Mouse (Mus musculus) thymus, postnatal 0 days (tissue): ENCODE results near the gene Armc12. TPM values are rescaled to one million over a fixed set of nuclear protein-coding genes. Genes with fewer than 3 reads are reported as not detected.
A peak's percentile ranks its signal among the peaks of the same experiment; 100 is the strongest.

Source experiments
- DNase-seq: peaks from one replicate; pipeline ENCODE4 v3.0.0-alpha.2; 2015; ENCODE audit warnings: low spot score
- polyA plus RNA-seq: library from polyadenylated mRNA; unstranded; fragments of >200 nt; fragmentation: Nextera tagmentation; extraction: Ambion mirVana; gene quantifications from 2 replicates; pipeline ENCODE4 v1.2.1, GENCODE M21; 2015

Gene Armc12
- polyA plus RNA-seq, 1 experiment from 2014 or later: not detected

GRCm38 (mm10) chr17:28513337-28513736, 17.3 kb upstream of the Armc12 start:
- no peak for DNase-seq

GRCm38 (mm10) chr17:28513844-28514243, 16.8 kb upstream of the Armc12 start:
- no peak for DNase-seq

- no peak for DNase-seq
Observed at GRCm38 (mm10) chr17:28514555-28514954, 16.1 kb upstream of the Armc12 start.

- DNase-seq: peak; percentile 65
Observed at GRCm38 (mm10) chr17:28515431-28516341, 14.9 kb upstream of the Armc12 start.

GRCm38 (mm10) chr17:28516881-28517280, 13.7 kb upstream of the Armc12 start:
- DNase-seq: no peak

- DNase-seq: no peak
Observed at GRCm38 (mm10) chr17:28517441-28517955, 13.1 kb upstream of the Armc12 start, which contains the start of gene Fkbp5. Fkbp5 (minus strand) TSS chr17:28517527.

- DNase-seq: peak; percentile 79
Observed at GRCm38 (mm10) chr17:28517956-28518614, 12.5 kb upstream of the Armc12 start.

- DNase-seq: peak; percentile 78
Observed at GRCm38 (mm10) chr17:28518615-28519071, 12.0 kb upstream of the Armc12 start.

- peak; percentile 70 for DNase-seq
Observed at GRCm38 (mm10) chr17:28519827-28520226, 10.8 kb upstream of the Armc12 start.

GRCm38 (mm10) chr17:28520561-28520960, 10.0 kb upstream of the Armc12 start:
- no peak for DNase-seq

GRCm38 (mm10) chr17:28521071-28521726, 9.4 kb upstream of the Armc12 start:
- peak; percentile 68 for DNase-seq

- no peak for DNase-seq
Observed at GRCm38 (mm10) chr17:28521920-28522319, 8.7 kb upstream of the Armc12 start.

- peak; percentile 96 for DNase-seq
Observed at GRCm38 (mm10) chr17:28522623-28523354, 7.8 kb upstream of the Armc12 start.

- peak; percentile 60 for DNase-seq
Observed at GRCm38 (mm10) chr17:28523355-28524008, 7.1 kb upstream of the Armc12 start.

- DNase-seq: no peak
Observed at GRCm38 (mm10) chr17:28524009-28524695, 6.5 kb upstream of the Armc12 start.

- no peak for DNase-seq
Observed at GRCm38 (mm10) chr17:28524831-28525430, 5.7 kb upstream of the Armc12 start.

GRCm38 (mm10) chr17:28527184-28528042, 3.2 kb upstream of the Armc12 start:
- DNase-seq: no peak

GRCm38 (mm10) chr17:28528043-28528351, 2.6 kb upstream of the Armc12 start:
- DNase-seq: peak; percentile 85
